Mouse (Mus musculus): ENCODE results near the gene Gm6685. TPM values are rescaled to one million over a fixed set of nuclear protein-coding genes. Genes with fewer than 3 reads are reported as not detected.

Gene Gm6685
- polyA plus RNA-seq, 1 experiment from 2014 or later: not detected

GRCm38 (mm10) chr11:28313396-28313795 lies 26.3 kb downstream of the Gm6685 start:
- H3K27me3 ChIP-seq (ENCODE audit: control insufficient read depth, insufficient read depth, low read length): no peaks in the 10 kb centered on the region
- no peak overlapping the region for H3K4me2 ChIP-seq (ENCODE audit: low read depth, low read length)
- H3K4me3 ChIP-seq (replicated peaks; ENCODE audit: low read length): no peak overlapping the region
- H3K36me3 ChIP-seq (ENCODE audit: control insufficient read depth, insufficient read depth, low read length): no peaks in the 10 kb centered on the region
- H3K4me1 ChIP-seq (ENCODE audit: control insufficient read depth, insufficient read depth, low read length): no peaks in the 10 kb centered on the region
- no peak overlapping the region for H3K9ac ChIP-seq (ENCODE audit: low read length)
- no peak overlapping the region for H3K27ac ChIP-seq (ENCODE audit: low read length)
- no peak for ATAC-seq (ENCODE audit: insufficient read depth, low FRiP score)
- WGBS: 56% methylated on average over 1 of the region's 1 CpGs
- H3K9me3 ChIP-seq (replicated peaks; ENCODE audit: control insufficient read depth, low read length): no peaks in the 10 kb centered on the region

GRCm38 (mm10) chr11:28307723-28308122 lies 31.9 kb downstream of the Gm6685 start:
- Histone ChIP-seq H3K36me3 (ENCODE audit: control insufficient read depth, insufficient read depth, low read length) (no peaks in the 10 kb centered on the region), H3K9ac (ENCODE audit: low read length) (no peak overlapping the region), H3K4me3 (replicated peaks; ENCODE audit: low read length) (no peak overlapping the region), H3K4me1 (ENCODE audit: control insufficient read depth, insufficient read depth, low read length) (no peaks in the 10 kb centered on the region), H3K9me3 (replicated peaks; ENCODE audit: control insufficient read depth, low read length) (no peaks in the 10 kb centered on the region), H3K27ac (ENCODE audit: low read length) (no peak overlapping the region), H3K27me3 (ENCODE audit: control insufficient read depth, insufficient read depth, low read length) (no peaks in the 10 kb centered on the region), H3K4me2 (ENCODE audit: low read depth, low read length) (no peak overlapping the region)
- WGBS: 90% methylated on average over 1 of the region's 1 CpGs
- ATAC-seq (ENCODE audit: insufficient read depth, low FRiP score): no peak

GRCm38 (mm10) chr11:28290440-28290839 lies 49.2 kb downstream of the Gm6685 start:
- ATAC-seq (ENCODE audit: insufficient read depth, low FRiP score): no peak
- WGBS: 84% methylated on average over 1 of the region's 1 CpGs

More at GRCm38 (mm10) chr11:28290440-28290839, 49.2 kb downstream of the Gm6685 start:
- H3K4me3 ChIP-seq (replicated peaks; ENCODE audit: low read length): no peak overlapping the region
- no peak overlapping the region for H3K9ac ChIP-seq (ENCODE audit: low read length)
- no peaks in the 10 kb centered on the region for H3K27me3 ChIP-seq (ENCODE audit: control insufficient read depth, insufficient read depth, low read length)
- no peaks in the 10 kb centered on the region for H3K36me3 ChIP-seq (ENCODE audit: control insufficient read depth, insufficient read depth, low read length)
- H3K9me3 ChIP-seq (replicated peaks; ENCODE audit: control insufficient read depth, low read length): no peaks in the 10 kb centered on the region
- H3K4me2 ChIP-seq (ENCODE audit: low read depth, low read length): no peak overlapping the region
- H3K4me1 ChIP-seq (ENCODE audit: control insufficient read depth, insufficient read depth, low read length): no peaks in the 10 kb centered on the region
- H3K27ac ChIP-seq (ENCODE audit: low read length): no peak overlapping the region

Other genes with a start within 250 kb of the Gm6685 start
- gene Ccdc85a, start 244.5 kb upstream of the Gm6685 start, polyA plus RNA-seq (2015; fragmentation: Nextera tagmentation; extraction: Ambion mirVana): 1.5 and 1.7 TPM in 2 replicates